Mouse (Mus musculus) spleen, postnatal 36 days (tissue): Measurements from ENCODE around the gene Mrpl46.
A peak's percentile ranks its signal among the peaks of the same experiment; 100 is the strongest.

Source experiments
- DNase-seq, 2 experiments: peaks; one replicate each; pipeline ENCODE4 v3.0.0; 2022; ENCODE audit warnings: low spot score in 2 of 2, mixed read lengths in 1 of 2

Mrpl46 gene

DNA sequence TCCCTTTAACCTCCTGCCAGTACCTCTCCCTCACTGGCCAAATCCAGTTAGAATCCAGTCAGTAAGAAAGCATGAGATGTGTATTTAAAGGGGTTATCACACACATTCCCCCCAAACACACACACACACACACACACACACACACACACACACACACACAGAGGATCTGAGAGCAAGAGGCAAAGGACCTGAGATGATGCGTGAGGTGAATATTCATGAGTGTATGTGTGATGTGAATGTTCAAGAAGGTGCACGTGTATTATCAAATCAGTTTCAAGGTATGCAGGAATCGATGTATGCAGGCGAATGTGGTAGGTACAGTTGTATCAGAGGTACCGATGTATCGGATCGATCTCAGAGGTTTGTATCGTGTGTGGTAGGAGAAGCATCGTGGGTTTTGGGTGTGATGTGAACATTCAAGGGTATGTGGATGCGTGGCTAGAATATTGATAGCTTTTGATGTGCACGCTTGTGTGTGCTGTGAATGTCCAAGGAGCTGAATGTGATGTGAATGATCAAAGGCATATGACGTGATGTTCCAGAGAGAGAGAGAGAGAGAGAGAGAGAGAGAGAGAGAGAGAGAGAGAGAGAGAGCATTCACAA is 15.3 kb downstream of the Mrpl46 start:
- DNase-seq = no peak

DNA sequence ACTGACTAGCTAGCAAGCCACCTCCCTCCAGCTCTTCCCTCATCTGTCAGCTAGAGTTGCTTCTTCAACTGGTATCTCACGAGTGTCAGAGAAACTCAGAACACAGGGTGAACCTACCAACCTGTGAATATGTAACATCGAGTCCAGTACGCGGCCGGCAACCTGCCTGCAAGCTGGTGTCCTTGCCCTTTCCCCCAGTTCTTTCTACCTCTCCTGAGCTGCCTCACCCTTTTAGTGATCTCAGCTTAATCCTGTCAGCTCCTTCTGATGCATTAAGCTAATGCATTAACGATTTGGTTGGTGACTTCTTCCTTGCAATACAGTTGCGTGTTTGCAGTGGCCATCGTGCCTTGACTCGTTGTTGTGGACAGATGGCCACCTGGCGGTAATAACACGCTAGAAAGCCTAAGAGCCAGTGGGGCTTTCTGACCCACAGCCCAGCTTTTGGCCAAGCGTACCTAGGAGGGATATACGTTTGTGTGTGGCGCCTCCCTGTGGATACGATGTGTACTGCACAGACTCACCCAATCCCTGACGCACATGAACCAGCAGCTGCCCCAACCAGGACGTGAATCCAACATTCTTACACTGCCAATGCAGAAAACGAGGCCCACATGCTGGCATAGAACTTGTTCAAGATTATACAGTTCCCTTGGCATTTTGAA is 17.2 kb downstream of the Mrpl46 start:
- DNase-seq = peak; percentile 31 to 33

DNA sequence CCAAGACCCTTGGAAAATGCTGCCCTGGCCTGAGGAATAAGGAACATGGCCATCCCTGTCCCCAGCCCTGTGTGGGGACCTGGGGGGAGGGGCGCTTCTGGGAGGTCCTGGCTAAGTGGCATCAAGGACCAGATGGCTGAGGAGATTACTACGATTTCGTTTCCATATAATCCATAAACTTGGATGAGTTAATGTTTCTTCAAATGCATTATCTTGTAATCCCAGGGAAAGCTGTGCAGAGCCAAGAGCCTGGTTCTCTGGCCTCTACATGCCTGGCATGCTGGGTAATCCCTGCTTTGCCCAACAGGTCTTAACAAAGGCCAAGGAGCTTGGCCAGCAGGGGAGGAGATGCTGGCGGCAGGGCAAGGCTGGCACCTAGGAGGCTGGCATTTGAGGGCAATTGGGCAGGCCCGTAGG is 18.1 kb downstream of the Mrpl46 start:
- DNase-seq = no peak

DNA sequence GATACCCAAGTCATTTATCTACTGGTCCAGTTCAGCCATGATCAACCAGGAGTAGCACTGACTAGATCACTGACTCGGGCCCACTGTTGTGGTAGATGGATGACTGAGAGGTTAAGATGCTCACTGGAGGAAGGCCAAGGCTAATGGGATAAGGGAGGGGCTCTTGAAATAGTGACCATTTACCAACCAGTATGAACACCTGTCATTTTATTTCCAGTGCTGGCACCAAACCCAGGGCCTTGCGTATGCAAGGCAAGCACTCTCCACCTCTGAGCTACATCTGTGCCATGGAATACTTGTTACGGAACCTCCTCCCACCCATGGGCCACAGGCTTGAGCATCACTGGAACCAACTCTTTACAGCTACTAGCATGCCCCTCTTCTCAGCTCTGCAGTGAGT is 19.5 kb downstream of the Mrpl46 start:
- no peak for DNase-seq

DNA sequence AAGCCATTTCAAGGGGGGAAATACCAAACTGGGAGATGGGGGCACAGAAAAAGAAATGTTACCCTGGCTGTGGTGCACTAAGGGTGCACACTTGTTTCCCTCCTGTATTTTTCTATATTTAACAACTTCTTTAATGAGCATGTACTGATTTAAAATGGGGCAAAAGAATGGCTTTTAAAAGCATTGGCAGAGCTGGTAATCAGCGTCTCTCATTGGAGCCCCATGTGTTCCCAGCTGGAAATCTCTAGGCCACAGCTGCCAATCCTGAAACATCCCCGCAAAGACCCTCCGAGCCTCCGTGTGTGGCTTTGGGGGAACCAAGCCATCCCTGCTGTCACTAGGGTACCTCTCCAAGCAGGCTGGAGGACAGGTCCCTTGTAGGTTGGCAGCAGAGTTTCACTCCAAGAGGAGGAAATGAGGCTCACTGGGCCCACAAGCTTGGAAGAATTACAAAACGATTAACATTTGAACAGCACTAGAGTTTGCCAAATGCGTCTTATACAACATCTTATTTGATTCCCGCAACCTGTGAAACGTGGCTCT is 28.8 kb downstream of the Mrpl46 start:
- no peak for DNase-seq

DNA sequence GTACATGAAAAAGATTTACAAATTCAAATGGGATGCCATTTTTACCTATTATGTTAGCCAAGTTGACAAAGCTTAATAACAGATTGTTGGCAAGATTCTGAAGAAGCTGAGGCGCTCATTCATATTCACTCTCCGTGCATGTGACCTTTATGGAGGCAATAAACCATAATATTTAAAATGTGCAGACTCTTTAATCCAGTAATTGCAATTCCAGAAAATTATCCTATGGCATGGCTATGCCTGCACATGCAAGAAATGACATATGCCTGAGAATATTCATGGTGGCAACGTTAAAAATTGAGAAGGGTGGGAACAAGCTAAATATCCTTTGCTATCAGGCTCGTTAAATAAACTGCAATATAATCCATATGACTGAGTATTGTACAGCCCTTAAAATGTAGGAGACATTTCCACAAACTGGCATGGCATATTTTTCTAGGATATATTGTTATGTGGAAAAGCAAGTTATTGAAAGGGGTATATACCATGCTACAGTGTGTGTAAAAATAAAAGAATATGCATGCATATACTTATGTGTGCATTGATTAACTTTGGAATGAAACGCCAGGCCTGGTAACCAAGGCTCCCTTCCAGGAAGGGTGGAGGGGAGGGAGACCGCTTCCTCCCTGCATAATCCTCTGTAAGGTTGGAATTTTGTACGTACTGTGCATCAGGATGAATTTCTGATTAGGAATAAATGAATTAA is 29.4 kb downstream of the Mrpl46 start:
- DNase-seq = no peak

DNA sequence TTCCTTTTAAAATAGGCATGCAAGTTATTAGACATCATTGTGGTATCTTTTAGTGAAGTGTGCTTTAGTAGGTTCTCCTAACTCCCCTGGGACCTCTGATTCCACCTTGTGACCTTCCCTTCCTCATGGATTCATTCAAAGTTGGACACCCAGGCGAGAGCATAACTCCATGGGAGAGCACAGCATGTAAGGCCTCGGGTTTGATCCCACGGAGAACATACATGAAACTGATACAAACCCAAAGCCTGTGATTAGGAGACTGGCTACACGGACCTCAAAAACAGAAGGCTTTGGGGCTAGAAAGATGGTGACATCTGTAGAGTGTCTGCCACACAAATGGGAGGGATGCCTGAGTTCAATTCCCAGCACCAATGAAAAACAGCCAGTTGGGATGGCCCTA is 30.4 kb downstream of the Mrpl46 start:
- DNase-seq = no peak

DNA sequence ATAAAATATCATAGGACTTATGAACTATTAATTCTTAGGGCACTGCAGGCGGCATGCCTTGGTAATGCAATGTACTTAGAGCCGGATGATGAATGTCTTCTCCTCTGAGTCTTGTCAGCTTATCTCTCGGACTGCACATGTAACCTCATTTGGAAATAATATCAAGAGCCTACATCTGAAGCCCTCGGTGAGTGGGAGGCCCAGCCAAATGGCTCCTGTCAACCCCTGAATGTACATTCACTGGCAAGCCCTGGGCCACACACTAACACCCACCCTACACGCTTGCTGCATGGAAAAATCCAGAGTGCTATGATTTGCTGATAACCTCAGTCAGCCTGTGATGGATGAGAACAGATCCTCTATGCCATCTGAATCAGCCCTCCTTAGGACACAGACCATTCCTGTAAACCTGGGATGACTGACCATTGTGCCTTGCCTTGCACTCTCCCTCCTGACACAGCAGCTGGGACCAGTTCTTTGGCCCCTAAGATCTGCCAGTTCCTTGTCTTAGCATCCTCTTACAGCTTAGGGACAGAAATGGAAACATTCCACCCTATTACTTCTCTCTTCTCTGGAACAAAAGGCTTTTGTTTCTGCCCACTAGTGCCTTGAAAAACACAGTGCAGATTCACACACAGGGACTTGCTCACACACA is 39.5 kb downstream of the Mrpl46 start:
- no peak for DNase-seq

DNA sequence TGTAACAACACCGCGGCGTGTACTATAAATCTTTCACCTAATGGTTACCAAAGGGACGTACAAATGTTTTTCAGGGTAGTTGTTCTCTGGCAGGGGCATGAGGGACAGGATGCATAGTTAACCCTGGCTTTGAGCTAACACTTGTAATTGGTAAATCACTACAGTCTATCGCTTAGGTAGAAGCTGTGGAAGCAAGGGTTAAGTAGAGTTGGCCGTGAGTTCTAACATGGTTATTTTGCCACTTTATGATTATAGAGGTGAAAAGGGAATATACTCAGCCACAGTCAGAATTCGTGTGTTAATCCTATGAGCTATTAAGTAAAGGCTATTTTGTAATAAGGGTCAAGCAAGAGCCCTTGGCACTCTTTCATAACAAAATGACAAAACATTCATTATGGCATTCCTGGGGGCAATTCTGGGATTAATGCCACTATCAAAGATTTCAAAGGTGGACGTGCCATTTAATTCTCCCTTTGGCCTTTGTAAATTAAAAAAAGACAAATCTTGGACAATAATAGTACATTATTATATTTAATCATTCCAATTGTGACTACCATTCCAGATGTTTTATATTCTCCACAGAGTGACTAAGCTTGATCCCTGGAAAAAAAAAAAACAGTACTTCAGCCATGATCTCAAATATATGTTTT is 43.9 kb downstream of the Mrpl46 start:
- DNase-seq = no peak

DNA sequence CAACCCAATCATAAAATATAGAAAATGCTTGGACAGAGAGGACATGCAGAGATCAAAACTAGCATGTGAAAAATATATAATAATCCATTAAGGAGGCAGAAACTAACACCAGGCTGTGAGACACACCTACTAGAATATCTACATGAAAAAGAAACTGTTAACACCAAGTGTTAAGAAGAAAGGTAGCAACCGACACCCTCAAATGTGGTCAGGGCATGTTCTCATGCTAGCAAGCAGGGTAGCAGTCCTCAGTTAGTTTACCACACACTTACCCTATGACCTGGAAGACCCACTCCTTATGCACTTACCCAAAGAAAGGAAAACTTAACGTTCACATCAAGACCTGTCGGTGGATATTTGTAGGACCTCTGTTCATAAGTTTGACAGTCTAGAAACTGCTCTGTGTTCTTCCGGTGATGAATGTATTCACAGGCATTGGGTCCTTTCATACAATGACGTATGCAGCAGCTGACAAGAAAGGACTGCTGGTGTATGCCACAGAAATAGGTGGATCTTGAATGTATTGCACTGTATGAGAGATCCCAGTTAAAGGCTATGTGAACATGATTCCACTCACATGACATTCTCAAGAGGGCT is 45.6 kb downstream of the Mrpl46 start, which contains the start of gene Ntrk3:
Gene Ntrk3 (minus strand): TSS at position 399 of the 597 bp plus-strand sequence.
- DNase-seq = no peak

DNA sequence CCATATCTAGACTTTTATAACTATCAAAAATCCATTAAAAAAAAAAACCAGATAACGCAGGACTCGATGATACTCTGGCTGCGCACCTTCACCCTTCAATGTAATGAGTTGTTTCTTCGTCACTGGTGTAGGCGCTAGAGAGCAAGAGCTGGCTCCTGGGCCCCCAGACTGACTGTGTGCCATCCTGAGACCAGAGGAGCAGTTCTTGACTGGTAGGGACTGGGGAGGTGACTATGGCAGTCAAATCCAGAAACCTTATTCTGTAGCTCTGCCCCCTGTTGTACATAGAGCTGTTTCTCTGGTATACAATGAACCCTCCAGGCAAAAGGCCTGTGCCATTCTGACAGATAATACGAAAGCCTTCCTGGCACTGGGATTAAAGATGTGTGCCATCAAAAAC is 46.1 kb downstream of the Mrpl46 start:
- no peak for DNase-seq

DNA sequence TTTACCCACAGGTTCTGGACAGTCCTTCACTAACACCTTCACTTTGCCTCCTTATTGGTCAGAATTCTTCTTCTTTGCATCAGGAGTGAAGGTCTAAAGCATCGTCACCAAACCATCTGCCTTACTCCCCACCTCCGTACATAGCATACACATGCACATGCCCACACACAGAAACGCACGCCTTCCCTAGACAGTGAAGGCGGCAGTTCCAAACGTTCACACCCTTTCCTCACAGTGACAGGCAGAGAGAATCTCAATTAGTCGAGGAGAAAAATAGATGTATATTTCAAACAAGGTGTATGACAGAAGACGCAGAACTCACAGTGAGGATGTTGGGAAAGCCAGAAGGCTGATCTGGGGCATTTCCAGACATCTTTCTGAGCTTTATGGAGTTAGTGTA is 51.9 kb downstream of the Mrpl46 start:
- no peak for DNase-seq
